Comparison of ENCODE assay signal across 17 mouse cellular contexts in genomic region chr19:34868093-34868741, GRCm38 (mm10).
"Had no signal": no experiment of that assay in that cellular context is flagged by ENCODE, and none has a peak within 500 bp of the region (broad histone marks: within the 10 kb centered on the region; RNA-seq: fewer than 3 reads in every experiment).

No protein-coding gene starts in this region.

- ATAC-seq: inflammation-experienced regulatory T-cells, adult 6 months; lung, postnatal 0 days; midbrain, embryonic 15.5 days had no signal

- H3K36me3 ChIP-seq: limb, embryonic 13.5 days; liver, embryonic 13.5 days; midbrain, embryonic 12.5 days; midbrain, embryonic 15.5 days; neural tube, embryonic 12.5 days; neural tube, embryonic 15.5 days had no signal

- H3K4me3 ChIP-seq: limb, embryonic 13.5 days; liver, embryonic 13.5 days; midbrain, embryonic 12.5 days; midbrain, embryonic 15.5 days; neural tube, embryonic 12.5 days; neural tube, embryonic 15.5 days had no signal

- DNase-seq: kidney, adult 18-20 months; kidney, postnatal 10 days; left cerebral cortex, postnatal 4 days; liver; liver, embryonic 13.5 days; lung, embryonic 14.5 days; retina, postnatal 1 day; right cerebral cortex, postnatal 25 days; thymus, postnatal 25 days had no signal

- H3K4me2 ChIP-seq: limb, embryonic 13.5 days; liver, embryonic 13.5 days; lung, embryonic 14.5 days; midbrain, embryonic 12.5 days; midbrain, embryonic 15.5 days; neural tube, embryonic 12.5 days; neural tube, embryonic 15.5 days had no signal

- H3K4me1 ChIP-seq: midbrain, embryonic 12.5 days; midbrain, embryonic 15.5 days; neural tube, embryonic 12.5 days; neural tube, embryonic 15.5 days had no signal

- H3K9me3 ChIP-seq: limb, embryonic 13.5 days; liver, embryonic 13.5 days; midbrain, embryonic 12.5 days; midbrain, embryonic 15.5 days; neural tube, embryonic 12.5 days; neural tube, embryonic 15.5 days had no signal

- H3K9ac ChIP-seq: limb, embryonic 13.5 days; liver, embryonic 13.5 days; lung, embryonic 14.5 days; midbrain, embryonic 12.5 days; midbrain, embryonic 15.5 days; neural tube, embryonic 12.5 days; neural tube, embryonic 15.5 days had no signal

- H3K27me3 ChIP-seq: limb, embryonic 13.5 days; liver, embryonic 13.5 days; midbrain, embryonic 12.5 days; midbrain, embryonic 15.5 days; neural tube, embryonic 12.5 days; neural tube, embryonic 15.5 days had no signal

- H3K27ac ChIP-seq: limb, embryonic 13.5 days; liver, embryonic 13.5 days; macrophage; midbrain, embryonic 12.5 days; midbrain, embryonic 15.5 days; neural tube, embryonic 12.5 days; neural tube, embryonic 15.5 days had no signal
